Mouse (Mus musculus): ENCODE results near the gene Dnaaf2. TPM values are rescaled to one million over a fixed set of nuclear protein-coding genes. Genes with fewer than 3 reads are reported as not detected.
A peak's percentile ranks its signal among the peaks of the same experiment; 100 is the strongest.

The Dnaaf2 gene
- polyA plus RNA-seq, 1 experiment from 2014 or later = 16.3 TPM

DNA sequence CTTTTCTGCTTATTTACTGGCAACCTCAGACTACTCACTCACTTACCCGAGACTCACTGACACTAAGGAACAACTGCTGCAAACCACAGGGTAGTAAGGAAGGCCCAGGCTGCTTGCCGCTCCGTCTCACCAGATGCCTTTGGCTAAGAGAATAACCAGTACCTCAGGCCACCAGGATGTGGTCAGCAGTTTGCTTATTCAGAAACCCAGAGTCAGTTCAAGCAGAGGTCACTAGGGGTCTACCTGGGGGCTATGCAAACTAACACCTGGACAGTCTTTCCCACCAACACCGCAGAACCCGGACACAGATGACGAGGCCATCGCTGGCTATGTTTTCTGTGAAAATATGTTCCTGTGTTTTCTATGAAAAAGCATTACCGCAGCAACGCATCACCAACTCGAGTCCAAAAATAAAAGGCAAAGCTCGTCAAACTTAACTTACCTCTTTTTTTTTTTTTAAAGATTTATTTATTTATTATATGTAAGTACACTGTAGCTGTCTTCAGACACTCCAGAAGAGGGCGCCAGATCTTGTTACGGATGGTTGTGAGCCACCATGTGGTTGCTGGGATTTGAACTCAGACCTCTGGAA lies 15.1 kb upstream of the Dnaaf2 start:
- DNase-seq (ENCODE audit: extremely low spot score, low spot score) = no peak
- 95% methylated on average over 13 of the region's 13 CpGs for WGBS

DNA sequence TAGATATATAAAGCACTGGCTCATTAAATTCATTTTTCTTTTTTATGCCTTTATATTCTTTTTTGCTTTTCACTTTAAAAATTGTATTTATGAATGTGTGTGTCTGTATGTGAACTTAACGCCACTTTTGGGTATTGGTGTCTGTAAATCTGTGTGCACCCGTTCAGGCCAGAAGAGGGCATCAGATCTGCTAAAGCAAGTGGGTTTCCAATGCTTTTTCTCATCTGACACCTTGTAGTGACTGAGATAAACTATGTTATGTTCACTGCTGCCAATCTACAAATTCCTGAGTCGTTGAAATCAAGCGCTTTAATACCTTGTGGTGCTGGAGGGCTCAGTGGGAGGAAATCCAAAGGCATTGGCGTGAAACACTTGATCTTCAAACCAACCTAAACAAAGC lies 12.8 kb upstream of the Dnaaf2 start:
- H3K27ac ChIP-seq = no peak overlapping the region
- no peak overlapping the region for H3K4me3 ChIP-seq
- WGBS = 89% methylated on average over 5 of the region's 5 CpGs
- H3K9me3 ChIP-seq = no peaks in the 10 kb centered on the region
- peaks cover 99% of the 10 kb centered on the region for H3K36me3 ChIP-seq (replicated peaks)
- no peaks in the 10 kb centered on the region for H3K27me3 ChIP-seq (ENCODE audit: poor library complexity, severe bottlenecking)
- no peaks in the 10 kb centered on the region for H3K4me1 ChIP-seq
- DNase-seq (ENCODE audit: extremely low spot score, low spot score) = no peak

More for the DNA sequence above, 15.1 kb upstream of the Dnaaf2 start:
- H3K36me3 ChIP-seq (replicated peaks) = peaks cover 99% of the 10 kb centered on the region
- no peaks in the 10 kb centered on the region for H3K27me3 ChIP-seq (ENCODE audit: poor library complexity, severe bottlenecking)
- no peak overlapping the region for H3K27ac ChIP-seq
- no peaks in the 10 kb centered on the region for H3K4me1 ChIP-seq
- H3K4me3 ChIP-seq = no peak overlapping the region
- H3K9me3 ChIP-seq = no peaks in the 10 kb centered on the region

DNA sequence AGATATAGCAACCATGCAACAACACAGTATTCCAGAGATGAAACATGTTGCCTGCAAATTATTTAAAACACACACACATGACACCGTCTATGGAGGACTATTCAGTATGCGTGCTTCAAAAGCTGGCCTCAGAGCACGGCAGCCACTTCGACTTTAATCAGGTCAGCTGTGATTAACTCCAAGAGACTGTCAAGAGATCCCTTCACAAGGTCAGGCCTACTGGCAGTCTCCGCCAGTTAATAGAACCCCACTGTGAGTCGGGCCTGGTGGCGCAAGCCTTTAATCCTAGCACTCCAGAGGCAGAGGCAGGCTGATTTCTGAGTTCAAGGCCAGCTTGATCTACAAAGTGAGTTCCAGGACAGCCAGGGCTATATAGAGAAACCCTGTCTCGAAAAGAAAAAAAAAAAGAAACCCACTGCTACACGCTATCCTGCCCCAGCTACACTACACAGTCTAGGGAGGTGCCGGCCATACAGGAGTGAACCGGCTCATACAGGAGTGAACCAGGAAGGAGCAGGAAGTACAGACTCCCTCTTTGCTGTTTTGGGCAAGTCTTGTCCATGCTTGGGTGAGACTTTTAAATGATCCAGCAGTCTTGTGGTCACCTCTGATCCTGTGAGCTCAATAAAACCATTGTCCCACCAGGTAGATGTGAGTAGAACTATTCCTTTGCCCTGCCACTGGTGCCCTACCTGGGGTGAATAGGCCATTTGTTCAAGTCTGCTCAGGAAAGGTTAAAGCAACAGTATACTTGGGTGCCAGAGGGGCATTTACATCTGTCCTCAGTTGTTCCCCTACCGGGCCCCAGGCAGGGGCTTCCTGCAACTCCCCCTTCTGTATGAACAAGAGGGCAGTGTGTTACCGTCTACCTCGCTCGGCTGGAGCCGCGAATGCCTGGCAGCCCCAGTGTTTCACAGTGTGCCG lies 12.1 kb upstream of the Dnaaf2 start:
- peaks cover 99% of the 10 kb centered on the region for H3K36me3 ChIP-seq (replicated peaks)
- WGBS = 93% methylated on average over 18 of the region's 18 CpGs
- no peak overlapping the region for H3K27ac ChIP-seq
- H3K4me1 ChIP-seq = no peaks in the 10 kb centered on the region
- no peaks in the 10 kb centered on the region for H3K9me3 ChIP-seq
- DNase-seq (ENCODE audit: extremely low spot score, low spot score) = no peak
- no peaks in the 10 kb centered on the region for H3K27me3 ChIP-seq (ENCODE audit: poor library complexity, severe bottlenecking)
- H3K4me3 ChIP-seq = no peak overlapping the region

GRCm38 (mm10) chr12:69208520-69208919 lies 10.3 kb upstream of the Dnaaf2 start:
- no peaks in the 10 kb centered on the region for H3K27me3 ChIP-seq (ENCODE audit: poor library complexity, severe bottlenecking)
- 91% methylated on average over 2 of the region's 2 CpGs for WGBS
- no peaks in the 10 kb centered on the region for H3K9me3 ChIP-seq
- H3K36me3 ChIP-seq (replicated peaks) = peaks cover 93% of the 10 kb centered on the region
- no peak for DNase-seq (ENCODE audit: extremely low spot score, low spot score)
- no peak overlapping the region for H3K27ac ChIP-seq
- H3K4me1 ChIP-seq = no peaks in the 10 kb centered on the region
- no peak overlapping the region for H3K4me3 ChIP-seq

DNA sequence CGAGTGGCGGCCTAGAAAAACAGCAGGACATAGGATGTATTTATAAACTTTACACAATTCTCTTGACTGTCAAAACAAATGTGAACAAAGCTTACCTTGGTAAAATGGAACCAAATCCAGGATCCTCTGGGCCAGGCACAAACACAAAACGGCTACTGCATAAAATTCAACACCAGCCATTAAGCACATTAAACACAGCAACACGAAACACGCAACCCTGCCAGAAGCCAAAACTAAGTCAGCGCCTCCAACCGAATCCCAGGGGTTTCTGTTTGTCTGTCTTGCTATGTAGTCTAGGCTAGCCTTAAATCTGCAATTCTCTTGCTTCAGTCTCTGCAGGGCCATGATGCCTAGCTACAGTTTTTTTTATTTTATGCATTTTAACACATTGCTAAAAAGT lies 9.7 kb upstream of the Dnaaf2 start:
- DNase-seq (ENCODE audit: extremely low spot score, low spot score) = no peak
- WGBS = 94% methylated on average over 7 of the region's 7 CpGs
- Histone ChIP-seq H3K4me1 (no peaks in the 10 kb centered on the region), H3K4me3 (no peak overlapping the region), H3K36me3 (replicated peaks) (peaks cover 94% of the 10 kb centered on the region), H3K27ac (no peak overlapping the region), H3K9me3 (no peaks in the 10 kb centered on the region), H3K27me3 (ENCODE audit: poor library complexity, severe bottlenecking) (no peaks in the 10 kb centered on the region)

- peaks cover 94% of the 10 kb centered on the region for H3K36me3 ChIP-seq (replicated peaks)
- H3K9me3 ChIP-seq = no peaks in the 10 kb centered on the region
- WGBS = 94% methylated on average over 8 of the region's 8 CpGs
Observed at GRCm38 (mm10) chr12:69207396-69207795, 9.2 kb upstream of the Dnaaf2 start.

GRCm38 (mm10) chr12:69204052-69204833 lies 6.0 kb upstream of the Dnaaf2 start, which contains the start of gene Gm49384:
TSS of gene Gm49384 (minus strand) at chr12:69204267.
- WGBS = 93% methylated on average over 16 of the region's 16 CpGs
- no peak within 1 kb of the TSS for H3K27ac ChIP-seq
- no peak within 1 kb of the TSS for H3K4me3 ChIP-seq
- peaks cover under 1% of the 10 kb centered on the region for H3K4me1 ChIP-seq
- DNase-seq (ENCODE audit: extremely low spot score, low spot score) = no peak
- no peaks in the 10 kb centered on the region for H3K9me3 ChIP-seq
- H3K27me3 ChIP-seq (ENCODE audit: poor library complexity, severe bottlenecking) = no peaks in the 10 kb centered on the region
- peaks cover 93% of the 10 kb centered on the region for H3K36me3 ChIP-seq (replicated peaks)

More at GRCm38 (mm10) chr12:69207396-69207795, 9.2 kb upstream of the Dnaaf2 start:
- Histone ChIP-seq H3K4me1 (no peaks in the 10 kb centered on the region), H3K27ac (no peak overlapping the region), H3K4me3 (no peak overlapping the region), H3K27me3 (ENCODE audit: poor library complexity, severe bottlenecking) (no peaks in the 10 kb centered on the region)
- no peak for DNase-seq (ENCODE audit: extremely low spot score, low spot score)

GRCm38 (mm10) chr12:69198985-69199384 lies 756 bp upstream of the Dnaaf2 start:
- peaks cover 37% of the 10 kb centered on the region for H3K4me1 ChIP-seq

DNA sequence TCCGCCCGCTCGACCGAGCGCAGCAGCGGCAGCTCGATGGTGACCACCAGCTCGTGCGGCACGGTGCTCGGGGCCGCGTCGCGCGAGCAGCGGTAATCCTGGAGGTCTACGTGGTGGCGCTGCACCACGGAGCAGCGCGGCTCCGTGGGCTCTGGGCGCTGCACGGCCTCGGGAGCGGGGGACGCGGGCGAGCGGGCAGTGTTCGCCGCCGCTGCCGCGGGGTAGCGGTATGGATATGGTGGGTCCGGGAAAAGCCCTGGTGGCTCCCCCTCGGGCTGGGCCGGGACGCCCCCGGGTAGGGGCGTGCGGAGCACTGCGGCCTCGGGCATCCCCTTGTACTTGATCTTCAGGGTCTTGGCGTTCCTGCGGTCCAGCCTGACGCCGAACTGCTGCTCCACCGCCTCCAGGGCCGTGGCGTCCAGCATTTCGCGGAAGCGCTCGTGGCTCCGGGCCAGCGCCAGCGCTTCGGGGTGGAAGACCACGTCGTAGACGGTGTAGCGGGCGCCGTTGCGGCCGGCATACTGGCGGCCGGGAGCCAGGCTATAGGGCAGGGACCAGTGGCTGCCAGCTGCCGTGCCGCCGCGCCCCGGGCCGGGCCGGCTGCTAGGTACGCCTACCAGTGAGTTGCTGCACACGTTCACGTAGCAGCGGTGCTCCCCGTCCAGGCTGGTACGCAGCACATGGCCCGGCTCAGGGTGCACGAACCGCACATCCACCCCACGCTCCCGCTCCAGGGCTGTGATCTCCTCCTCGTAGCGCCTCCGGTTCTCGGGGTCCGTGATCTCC lies 658 bp downstream of the Dnaaf2 start:
- Histone ChIP-seq H3K27ac (peak overlapping the region; percentile 94), H3K4me1 (peaks cover 37% of the 10 kb centered on the region), H3K4me3 (peak overlapping the region; percentile 83), H3K27me3 (ENCODE audit: poor library complexity, severe bottlenecking) (no peaks in the 10 kb centered on the region), H3K9me3 (no peaks in the 10 kb centered on the region), H3K36me3 (replicated peaks) (peaks cover 50% of the 10 kb centered on the region)
- DNase-seq (ENCODE audit: extremely low spot score, low spot score) = peak; percentile 57
- WGBS = under 1% methylated on average over 93 of the region's 94 CpGs

More at GRCm38 (mm10) chr12:69198985-69199384, 756 bp upstream of the Dnaaf2 start:
- Histone ChIP-seq H3K27ac (no peak overlapping the region), H3K27me3 (ENCODE audit: poor library complexity, severe bottlenecking) (no peaks in the 10 kb centered on the region), H3K9me3 (no peaks in the 10 kb centered on the region), H3K4me3 (peak overlapping the region; percentile 83; the same call in 1 of the 2 replicates), H3K36me3 (replicated peaks) (peaks cover 53% of the 10 kb centered on the region)
- no peak for DNase-seq (ENCODE audit: extremely low spot score, low spot score)

GRCm38 (mm10) chr12:69196444-69197377 lies 1.5 kb downstream of the Dnaaf2 start, which contains the start of gene Gm49383:
TSS of gene Gm49383 (minus strand) at chr12:69197104.
- Histone ChIP-seq H3K4me1 (peaks cover 37% of the 10 kb centered on the region), H3K27ac (peak within 1 kb of the TSS; percentile 94), H3K4me3 (peak within 1 kb of the TSS; percentile 83), H3K36me3 (replicated peaks) (peaks cover 50% of the 10 kb centered on the region), H3K9me3 (no peaks in the 10 kb centered on the region), H3K27me3 (ENCODE audit: poor library complexity, severe bottlenecking) (no peaks in the 10 kb centered on the region)
- peak; percentile 77 for DNase-seq (ENCODE audit: extremely low spot score, low spot score)
- WGBS = under 1% methylated on average over 75 of the region's 75 CpGs

- H3K27ac ChIP-seq = no peak overlapping the region
- no peak for DNase-seq (ENCODE audit: extremely low spot score, low spot score)
- 97% methylated on average over 2 of the region's 2 CpGs for WGBS
- H3K9me3 ChIP-seq = no peaks in the 10 kb centered on the region
- H3K4me1 ChIP-seq = peaks cover 20% of the 10 kb centered on the region
- no peaks in the 10 kb centered on the region for H3K27me3 ChIP-seq (ENCODE audit: poor library complexity, severe bottlenecking)
- peaks cover 61% of the 10 kb centered on the region for H3K36me3 ChIP-seq (replicated peaks)
- no peak overlapping the region for H3K4me3 ChIP-seq
Observed at GRCm38 (mm10) chr12:69192637-69193036, 5.6 kb downstream of the Dnaaf2 start.

Data from forebrain, embryonic 10.5 days (tissue).